Mouse (Mus musculus): ENCODE data around the gene Zfp420.
A peak's percentile ranks its signal among the peaks of the same experiment; 100 is the strongest.

The Zfp420 gene

GRCm38 (mm10) chr7:29892756-29893155 lies 33.0 kb downstream of the Zfp420 start:
- ATAC-seq (ENCODE audit: insufficient number of reproducible peaks, low FRiP score, low TSS enrichment), result no peak

- no peak for ATAC-seq (ENCODE audit: insufficient number of reproducible peaks, low FRiP score, low TSS enrichment)
Measured at GRCm38 (mm10) chr7:29898351-29898750, 38.6 kb downstream of the Zfp420 start.

GRCm38 (mm10) chr7:29904101-29904500 lies 44.3 kb downstream of the Zfp420 start:
- ATAC-seq (ENCODE audit: insufficient number of reproducible peaks, low FRiP score, low TSS enrichment), result no peak

GRCm38 (mm10) chr7:29905966-29906681 lies 46.3 kb downstream of the Zfp420 start, which contains the start of gene Zfp27:
TSS of gene Zfp27 (minus strand) at chr7:29906572.
- peak; percentile 83 for ATAC-seq (ENCODE audit: insufficient number of reproducible peaks, low FRiP score, low TSS enrichment)

GRCm38 (mm10) chr7:29906682-29907058 lies 46.9 kb downstream of the Zfp420 start:
- ATAC-seq (ENCODE audit: insufficient number of reproducible peaks, low FRiP score, low TSS enrichment), result no peak

- no peak for ATAC-seq (ENCODE audit: insufficient number of reproducible peaks, low FRiP score, low TSS enrichment)
Measured at GRCm38 (mm10) chr7:29907206-29907605, 47.4 kb downstream of the Zfp420 start.

GRCm38 (mm10) chr7:29908130-29908950 lies 48.6 kb downstream of the Zfp420 start, which contains the start of gene Zfp383:
TSS of gene Zfp383 (plus strand) at chr7:29908223.
- ATAC-seq (ENCODE audit: insufficient number of reproducible peaks, low FRiP score, low TSS enrichment), result peak; percentile 59; the same call in 1 of the 2 replicates

- no peak for ATAC-seq (ENCODE audit: insufficient number of reproducible peaks, low FRiP score, low TSS enrichment)
Measured at GRCm38 (mm10) chr7:29910252-29910651, 50.5 kb downstream of the Zfp420 start.

GRCm38 (mm10) chr7:29912172-29912571 lies 52.4 kb downstream of the Zfp420 start:
- no peak for ATAC-seq (ENCODE audit: insufficient number of reproducible peaks, low FRiP score, low TSS enrichment)

- ATAC-seq (ENCODE audit: insufficient number of reproducible peaks, low FRiP score, low TSS enrichment), result no peak
Measured at GRCm38 (mm10) chr7:29917371-29918061, 57.7 kb downstream of the Zfp420 start.

GRCm38 (mm10) chr7:29918062-29918453 lies 58.3 kb downstream of the Zfp420 start:
- ATAC-seq (ENCODE audit: insufficient number of reproducible peaks, low FRiP score, low TSS enrichment), result no peak

GRCm38 (mm10) chr7:29921439-29922093 lies 61.8 kb downstream of the Zfp420 start:
- ATAC-seq (ENCODE audit: insufficient number of reproducible peaks, low FRiP score, low TSS enrichment), result no peak

- no peak for ATAC-seq (ENCODE audit: insufficient number of reproducible peaks, low FRiP score, low TSS enrichment)
Measured at GRCm38 (mm10) chr7:29922780-29923179, 63.0 kb downstream of the Zfp420 start.
